In the genomic region with DNA sequence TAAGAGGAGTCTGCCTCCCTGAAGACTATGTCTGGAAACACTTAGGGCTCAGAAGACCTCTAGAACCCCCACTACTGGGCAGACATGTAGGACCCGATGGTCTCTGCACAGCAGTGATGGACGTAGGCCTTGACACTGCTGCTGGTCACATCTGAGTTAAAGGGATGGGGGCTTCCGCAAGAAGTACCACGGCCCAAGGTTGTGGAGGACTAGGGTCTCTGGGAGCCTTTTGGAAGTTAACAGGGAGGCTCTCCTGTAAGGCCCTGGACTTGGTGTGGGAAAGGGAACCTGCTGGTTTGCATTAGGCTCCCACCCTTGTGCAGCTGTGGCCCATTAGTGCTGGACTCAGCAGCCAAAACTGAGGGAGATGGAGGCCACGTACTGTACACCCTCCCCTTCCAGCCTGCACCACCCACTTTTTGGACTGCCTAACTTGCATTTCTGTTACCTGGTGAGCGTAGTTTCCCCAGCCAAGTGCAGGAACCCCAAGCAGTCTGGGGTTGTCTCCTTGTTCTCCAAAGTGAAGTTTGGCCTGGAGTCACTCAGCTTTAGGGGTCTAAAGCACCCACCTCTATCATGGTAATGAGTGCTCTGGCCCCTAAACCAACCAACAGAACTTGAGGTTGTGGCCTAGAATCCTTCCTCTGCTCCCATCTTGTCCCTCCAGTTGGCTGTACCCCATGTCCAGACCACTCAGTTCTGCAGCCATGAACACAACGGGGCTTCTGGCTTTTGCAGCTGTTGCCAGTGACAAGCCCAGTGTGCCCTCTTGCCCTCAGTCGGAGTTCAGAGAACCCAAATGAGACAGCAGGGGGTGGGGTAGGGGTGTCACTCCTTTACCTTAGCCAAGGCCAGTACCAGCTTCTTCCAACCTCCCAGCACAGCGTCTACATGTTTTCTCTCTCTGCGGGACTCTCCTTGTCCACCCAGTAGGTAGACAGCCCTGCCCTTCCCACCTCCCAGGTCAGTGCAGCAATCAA, we compare ENCODE assay signal across 8 mouse cellular contexts. TPM values are rescaled to one million over a fixed set of nuclear protein-coding genes. Genes with fewer than 3 reads are reported as not detected.
DNase-seq lines count a peak whose midpoint lies in the region; ATAC-seq and TF ChIP-seq lines count a peak whose summit lies in the region.

No protein-coding gene starts in this region.

- no peak; the same call in 1 of the 2 replicates for TF ChIP-seq POLR2A in testis, adult 2 months (IDR thresholded peaks at IDR 0.05; ENCODE audit: control insufficient read depth, low read depth, low read length)

- H3K36me3 ChIP-seq in testis, adult 2 months (ENCODE audit: control insufficient read depth, insufficient read depth, low read length) = no peaks in the 10 kb centered on the region; the same call in 1 of the 2 replicates
- peaks cover 33% of the 10 kb centered on the region for H3K36me3 ChIP-seq in hindbrain, embryonic 12.5 days
- peaks cover 45% of the 10 kb centered on the region for H3K36me3 ChIP-seq in midbrain, embryonic 14.5 days (ENCODE audit: control insufficient read depth, insufficient read depth, low read length)

- H3K27ac ChIP-seq in testis, adult 2 months (ENCODE audit: control insufficient read depth, insufficient read depth, low read depth, low read length) = no peak overlapping the region
- peak overlapping the region; percentile 44 for H3K27ac ChIP-seq in hindbrain, embryonic 12.5 days
- no peak overlapping the region for H3K27ac ChIP-seq in midbrain, embryonic 14.5 days (replicated peaks; ENCODE audit: low read depth, low read length)

- ATAC-seq in CD4-positive, CD25-positive, alpha-beta regulatory T cell, adult 4 months = no peak
- ATAC-seq in hindbrain, embryonic 12.5 days (ENCODE audit: low FRiP score) = no peak
- no peak for ATAC-seq in midbrain, embryonic 14.5 days (ENCODE audit: low FRiP score, low TSS enrichment)

- H3K4me1 ChIP-seq in testis, adult 2 months (ENCODE audit: control insufficient read depth, insufficient read depth, low read length) = peaks cover 25% of the 10 kb centered on the region
- H3K4me1 ChIP-seq in hindbrain, embryonic 12.5 days = peaks cover 36% of the 10 kb centered on the region
- peaks cover 16% of the 10 kb centered on the region for H3K4me1 ChIP-seq in midbrain, embryonic 14.5 days (ENCODE audit: control insufficient read depth, insufficient read depth, low read length)

- H3K4me2 ChIP-seq in hindbrain, embryonic 12.5 days (replicated peaks) = peak overlapping the region; percentile 95
- H3K4me2 ChIP-seq in midbrain, embryonic 14.5 days (ENCODE audit: low read length) = peak overlapping the region; percentile 93

- H3K27me3 ChIP-seq in testis, adult 2 months (ENCODE audit: control insufficient read depth, insufficient read depth, low read length) = no peaks in the 10 kb centered on the region
- H3K27me3 ChIP-seq in hindbrain, embryonic 12.5 days = no peaks in the 10 kb centered on the region
- no peaks in the 10 kb centered on the region for H3K27me3 ChIP-seq in midbrain, embryonic 14.5 days (ENCODE audit: control insufficient read depth, insufficient read depth, low read length)

- no peak for TF ChIP-seq CTCF in testis, adult 2 months (IDR thresholded peaks at IDR 0.05; ENCODE audit: control insufficient read depth, insufficient read depth, insufficient replicate concordance, low read depth, low read length)

- DNase-seq in CD4-positive, CD25-positive, alpha-beta regulatory T cell, adult 2 months (ENCODE audit: low read depth, low spot score) = peak; percentile 22
- no peak for DNase-seq in testis, postnatal 14 days (ENCODE audit: low spot score)
- DNase-seq in midbrain, embryonic 14.5 days = peak; percentile 8
- no peak for DNase-seq in spleen, postnatal 36 days (ENCODE audit: low spot score in 2 of 2)
- no peak for DNase-seq in adrenal gland, postnatal 25 days

- peak overlapping the region; percentile 94 for H3K9ac ChIP-seq in hindbrain, embryonic 12.5 days
- H3K9ac ChIP-seq in midbrain, embryonic 14.5 days (replicated peaks; ENCODE audit: low read length) = 0 out of 2 replicates have a peak overlapping the region, but pooled peaks have one; percentile 9

- H3K9me3 ChIP-seq in hindbrain, embryonic 12.5 days (replicated peaks) = no peaks in the 10 kb centered on the region
- H3K9me3 ChIP-seq in midbrain, embryonic 14.5 days (ENCODE audit: control insufficient read depth, low read length) = no peaks in the 10 kb centered on the region

- 51% methylated on average over 10 of the region's 10 CpGs for WGBS in hindbrain, embryonic 12.5 days
- WGBS in midbrain, embryonic 14.5 days = 56% methylated on average over 10 of the region's 10 CpGs

- peak overlapping the region; percentile 88 for H3K4me3 ChIP-seq in testis, adult 2 months (ENCODE audit: control insufficient read depth, low read depth, low read length)
- peak overlapping the region; percentile 89 for H3K4me3 ChIP-seq in hindbrain, embryonic 12.5 days
- H3K4me3 ChIP-seq in midbrain, embryonic 14.5 days (replicated peaks; ENCODE audit: low read depth, low read length) = peak overlapping the region; percentile 88

RNA-seq across cellular contexts. Expression of a gene that starts 1.0 kb away (rescaled TPM):
- under 1 TPM; 0.22 to 0.30 TPM for polyA plus RNA-seq in CD4-positive, CD25-positive, alpha-beta regulatory T cell, adult 4 months (2017; shearing (Covaris generic))
- polyA plus RNA-seq in testis, adult 2 months (2012; rRNA removed) = 4.9 and 5.3 TPM in 2 replicates
- 11.6 and 12.4 TPM in 2 replicates for polyA plus RNA-seq in hindbrain, embryonic 12.5 days (2016; fragmentation: Nextera tagmentation; extraction: Ambion mirVana)
- 15.8 and 17.5 TPM in 2 replicates for polyA plus RNA-seq in midbrain, embryonic 14.5 days (2014; fragmentation: Nextera tagmentation; extraction: Ambion mirVana)
- total RNA-seq in adrenal gland, postnatal 25 days (2021) = 33.3 and 55.7 TPM in 2 replicates

RNA-seq across cellular contexts. Expression of a gene that starts 19.3 kb away (rescaled TPM):
- polyA plus RNA-seq in CD4-positive, CD25-positive, alpha-beta regulatory T cell, adult 4 months (2017; shearing (Covaris generic)) = not detected
- polyA plus RNA-seq in testis, adult 2 months (2012; rRNA removed) = 0.14 and 0.23 TPM in 2 replicates
- polyA plus RNA-seq in hindbrain, embryonic 12.5 days (2016; fragmentation: Nextera tagmentation; extraction: Ambion mirVana) = 0.48 and 2.7 TPM in 2 replicates
- 1.1 and 1.9 TPM in 2 replicates for polyA plus RNA-seq in midbrain, embryonic 14.5 days (2014; fragmentation: Nextera tagmentation; extraction: Ambion mirVana)
- 0.18 TPM in 1 of 2 replicates, not detected in the other for total RNA-seq in adrenal gland, postnatal 25 days (2021)

RNA-seq across cellular contexts. Expression of a gene that starts 34.2 kb away (rescaled TPM):
- polyA plus RNA-seq in CD4-positive, CD25-positive, alpha-beta regulatory T cell, adult 4 months (2017; shearing (Covaris generic)) = not detected
- 19.8 and 21.3 TPM in 2 replicates for polyA plus RNA-seq in testis, adult 2 months (2012; rRNA removed)
- polyA plus RNA-seq in hindbrain, embryonic 12.5 days (2016; fragmentation: Nextera tagmentation; extraction: Ambion mirVana) = 0.13 and 0.15 TPM in 2 replicates
- 0.12 and 0.24 TPM in 2 replicates for polyA plus RNA-seq in midbrain, embryonic 14.5 days (2014; fragmentation: Nextera tagmentation; extraction: Ambion mirVana)
- not detected in 2 replicates for total RNA-seq in adrenal gland, postnatal 25 days (2021)

RNA-seq across cellular contexts. Expression of a gene that starts 39.2 kb away (rescaled TPM):
- 100 to 1,000 TPM; 104 to 128 TPM for polyA plus RNA-seq in CD4-positive, CD25-positive, alpha-beta regulatory T cell, adult 4 months (2017; shearing (Covaris generic))
- 58.4 and 61.9 TPM in 2 replicates for polyA plus RNA-seq in testis, adult 2 months (2012; rRNA removed)
- 77.5 and 85.3 TPM in 2 replicates for polyA plus RNA-seq in hindbrain, embryonic 12.5 days (2016; fragmentation: Nextera tagmentation; extraction: Ambion mirVana)
- 61.5 and 73.0 TPM in 2 replicates for polyA plus RNA-seq in midbrain, embryonic 14.5 days (2014; fragmentation: Nextera tagmentation; extraction: Ambion mirVana)
- total RNA-seq in adrenal gland, postnatal 25 days (2021) = 90.6 and 90.8 TPM in 2 replicates

RNA-seq across cellular contexts. Expression of a gene that starts 48.0 kb away (rescaled TPM):
- polyA plus RNA-seq in CD4-positive, CD25-positive, alpha-beta regulatory T cell, adult 4 months (2017; shearing (Covaris generic)) = 10 to 100 TPM; 50.7 to 52.2 TPM
- 10.1 and 11.6 TPM in 2 replicates for polyA plus RNA-seq in testis, adult 2 months (2012; rRNA removed)
- polyA plus RNA-seq in hindbrain, embryonic 12.5 days (2016; fragmentation: Nextera tagmentation; extraction: Ambion mirVana) = 103 and 130 TPM in 2 replicates
- polyA plus RNA-seq in midbrain, embryonic 14.5 days (2014; fragmentation: Nextera tagmentation; extraction: Ambion mirVana) = 164 and 190 TPM in 2 replicates
- total RNA-seq in adrenal gland, postnatal 25 days (2021) = 41.6 and 44.9 TPM in 2 replicates

Comparison
In these comparisons a context has a peak if more than half of its experiments do, and no peak if none do; other contexts are left out.
1. DNase-seq: peak in CD4-positive, CD25-positive, alpha-beta regulatory T cell, adult 2 months (single experiment) and midbrain, embryonic 14.5 days (single experiment); none in testis, postnatal 14 days (single experiment), spleen, postnatal 36 days (0 of 2) and adrenal gland, postnatal 25 days (single experiment).
2. RNA of a gene that starts 34.2 kb away (polyA plus RNA-seq): 19.8 to 21.3 TPM in testis, adult 2 months; 0.12 to 0.24 TPM in midbrain, embryonic 14.5 days, 0.13 to 0.15 TPM in hindbrain, embryonic 12.5 days and not detected in CD4-positive, CD25-positive, alpha-beta regulatory T cell, adult 4 months; every median in the first group is over 10 times any median in the second.
3. Peak in every context shown above with its lines, with median percentiles within 50 percentile points of each other: H3K4me3 ChIP-seq.